Mouse (Mus musculus) liver (tissue): ENCODE measurements at regions not wholly inside any gene's neighbourhood (a gene's known extent, or its start where the extent isn't known, plus 50 kb on each side); places are given as distances from the start of the nearest gene placed in this dataset.

Experiments
- DNase-seq: peaks from one replicate; pipeline ENCODE4 v3.0.0-alpha.2; 2020; ENCODE audit warnings: mixed read lengths

DNA sequence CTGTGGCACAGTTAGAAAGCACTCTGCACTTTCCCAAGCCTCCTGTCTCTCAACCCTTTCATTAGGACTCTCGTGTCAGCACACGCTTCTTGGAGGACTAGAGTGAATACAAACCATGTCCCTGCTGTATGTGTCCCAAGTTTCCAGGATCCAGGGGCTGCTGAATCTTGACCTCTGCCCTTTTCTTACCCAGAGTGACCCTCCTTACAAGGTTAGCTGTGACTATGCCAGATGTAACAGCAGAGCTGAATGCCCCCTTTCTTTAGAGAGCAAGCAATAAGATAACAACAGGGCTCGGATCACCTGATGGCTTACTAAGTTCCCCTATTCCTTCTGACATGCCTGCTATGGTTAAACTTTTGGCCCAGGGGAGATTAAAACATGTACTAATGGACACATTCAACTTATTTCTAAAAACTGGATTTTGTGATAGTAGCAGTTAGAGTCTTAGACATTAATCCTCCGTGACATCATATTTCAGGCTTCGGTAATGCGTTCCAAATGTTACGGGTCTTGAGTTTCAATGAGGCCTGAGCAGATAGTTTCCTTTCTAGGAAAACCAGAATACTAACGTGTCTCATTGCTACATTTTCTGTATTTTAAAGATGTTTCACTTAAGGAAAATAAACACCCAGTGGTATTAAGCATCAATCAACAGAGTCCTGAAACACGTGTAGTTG is 607.0 kb downstream of the Dhx35 start:
- no peak for DNase-seq

DNA sequence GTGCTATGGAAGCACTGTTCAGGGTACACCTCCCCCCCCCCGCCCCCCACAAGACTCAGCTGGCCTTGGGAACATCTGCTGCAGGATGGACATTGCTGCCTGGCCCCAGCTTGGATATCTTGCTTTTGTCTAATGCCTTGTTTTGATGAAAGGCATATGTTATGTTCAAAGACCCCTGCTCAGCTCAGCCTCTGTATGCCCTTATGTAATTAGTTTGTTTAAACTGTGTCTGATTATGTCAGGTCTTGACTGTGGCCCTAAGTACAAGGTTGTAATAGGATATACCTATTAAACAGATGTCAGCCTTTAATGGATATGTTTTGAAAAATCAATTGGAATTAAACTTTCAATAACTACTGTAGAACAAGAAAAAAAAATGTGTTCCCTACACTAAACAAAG is 610.3 kb downstream of the Dhx35 start:
- no peak for DNase-seq

DNA sequence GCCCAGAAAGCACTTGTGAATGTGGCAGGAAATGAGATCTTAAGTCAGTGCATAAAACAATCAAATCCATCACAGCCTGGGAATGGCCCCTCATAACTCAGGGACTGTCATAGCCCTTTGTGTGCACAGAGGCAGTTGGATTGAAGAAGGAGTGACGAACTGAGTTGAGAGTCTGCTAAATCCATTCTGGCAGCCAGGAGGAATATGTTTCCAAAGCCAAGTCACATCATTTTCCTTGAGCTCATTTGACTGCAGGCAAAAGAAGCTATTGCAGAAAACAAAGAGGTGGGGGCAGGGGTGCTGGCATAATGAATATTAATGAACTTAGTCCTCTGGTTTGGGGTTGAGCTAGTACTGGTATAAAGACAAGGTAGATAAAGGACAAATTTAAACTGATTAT is 620.0 kb downstream of the Dhx35 start:
- DNase-seq = no peak

- DNase-seq = no peak
Observed at GRCm38 (mm10) chr2:159418371-159418940, 623.8 kb downstream of the Dhx35 start.

DNA sequence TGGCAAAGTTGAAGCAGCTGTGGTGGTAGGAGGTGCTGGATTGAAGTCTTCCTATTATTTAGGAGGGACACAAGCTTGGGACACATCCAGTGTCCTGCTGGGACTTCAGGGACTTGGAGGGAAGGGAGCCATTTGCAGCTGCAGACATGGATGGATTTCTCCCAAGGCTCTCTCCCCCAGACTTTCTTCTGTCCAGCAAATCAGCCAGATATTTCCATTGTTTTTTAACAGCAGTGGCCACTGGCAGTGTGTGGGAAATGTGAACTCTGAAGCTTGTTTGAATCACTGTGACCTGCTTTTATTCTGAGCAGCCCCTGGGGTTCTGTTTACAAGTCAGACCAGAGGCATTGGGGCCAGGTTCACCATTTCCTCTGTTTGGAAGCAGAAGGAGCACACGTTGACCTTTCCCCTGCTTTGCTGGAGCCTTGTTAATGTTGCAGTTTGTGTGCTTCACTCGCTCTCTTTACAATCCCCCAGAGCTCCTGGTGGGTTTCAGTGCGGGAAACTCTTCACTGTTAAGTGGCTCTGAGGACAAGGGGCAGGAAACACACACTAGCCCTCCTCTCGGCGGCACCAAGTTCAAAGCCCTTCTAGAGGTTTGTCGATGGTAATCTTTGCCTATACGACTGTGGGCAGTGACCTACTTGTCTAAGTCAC is 627.8 kb downstream of the Dhx35 start:
- no peak for DNase-seq

DNA sequence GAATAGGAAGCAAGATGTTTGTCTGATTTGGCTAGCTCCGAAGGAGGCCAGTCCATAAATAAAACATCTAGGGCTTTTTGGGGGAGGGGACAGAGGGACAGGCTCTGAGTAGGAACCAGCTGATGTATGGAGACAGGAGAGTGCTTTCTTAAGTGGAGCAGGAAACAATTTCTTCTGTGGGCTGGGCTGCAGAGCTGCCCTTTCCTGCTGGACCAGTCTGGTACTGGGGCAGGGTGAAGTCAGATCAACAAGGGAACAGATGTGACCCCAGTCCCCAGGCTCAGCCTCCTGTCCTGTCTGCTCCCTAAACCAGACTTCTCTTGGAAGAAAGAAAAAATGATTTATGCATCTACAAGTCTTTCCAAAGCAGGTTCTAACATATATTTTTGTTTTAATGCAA is 633.6 kb downstream of the Dhx35 start:
- DNase-seq = no peak

- DNase-seq = no peak
Observed at GRCm38 (mm10) chr2:159430577-159431329, 636.1 kb downstream of the Dhx35 start.

DNA sequence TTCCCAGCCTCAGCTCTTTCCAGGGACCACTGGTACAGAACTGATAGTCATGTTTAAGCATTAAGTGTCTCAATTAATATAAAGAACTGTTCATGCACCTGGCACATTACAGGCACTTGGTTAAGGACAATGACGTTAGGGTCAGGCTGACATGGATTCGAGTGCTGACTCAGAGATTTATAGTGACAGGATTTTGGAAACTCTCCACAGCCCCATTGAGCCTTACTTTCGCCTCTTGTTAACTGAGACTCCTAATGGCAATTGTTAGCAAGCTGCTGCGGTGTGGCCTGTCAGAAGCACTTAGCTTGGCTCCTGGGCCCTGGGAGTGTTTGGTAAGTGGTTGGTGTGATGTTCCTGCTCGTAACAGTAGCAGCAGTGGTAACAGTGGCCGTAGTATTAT is 644.4 kb downstream of the Dhx35 start:
- no peak for DNase-seq

- DNase-seq = no peak
Observed at GRCm38 (mm10) chr2:159443581-159443980, 649.0 kb downstream of the Dhx35 start.

DNA sequence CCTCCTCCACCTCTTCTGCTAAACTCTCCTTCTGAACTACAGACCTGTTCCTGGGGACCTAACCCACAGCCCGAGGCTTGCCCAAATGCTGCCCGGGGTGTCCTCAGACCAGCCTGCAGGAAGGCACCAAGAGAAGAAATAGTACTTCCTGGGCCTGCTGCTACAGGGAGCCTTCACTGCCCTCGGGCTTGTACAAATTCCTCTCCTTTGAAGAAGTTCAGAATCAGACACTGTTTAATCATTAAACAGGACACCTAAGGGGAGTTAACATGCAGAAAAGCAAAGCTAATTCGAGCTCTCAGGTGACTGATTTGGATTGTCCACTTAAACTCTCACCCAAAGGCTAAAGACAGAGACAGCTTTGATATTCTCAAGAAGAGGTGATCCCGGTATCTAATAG is 651.8 kb downstream of the Dhx35 start:
- DNase-seq = no peak

- DNase-seq = no peak
Observed at GRCm38 (mm10) chr2:159446886-159447285, 652.3 kb downstream of the Dhx35 start.

DNA sequence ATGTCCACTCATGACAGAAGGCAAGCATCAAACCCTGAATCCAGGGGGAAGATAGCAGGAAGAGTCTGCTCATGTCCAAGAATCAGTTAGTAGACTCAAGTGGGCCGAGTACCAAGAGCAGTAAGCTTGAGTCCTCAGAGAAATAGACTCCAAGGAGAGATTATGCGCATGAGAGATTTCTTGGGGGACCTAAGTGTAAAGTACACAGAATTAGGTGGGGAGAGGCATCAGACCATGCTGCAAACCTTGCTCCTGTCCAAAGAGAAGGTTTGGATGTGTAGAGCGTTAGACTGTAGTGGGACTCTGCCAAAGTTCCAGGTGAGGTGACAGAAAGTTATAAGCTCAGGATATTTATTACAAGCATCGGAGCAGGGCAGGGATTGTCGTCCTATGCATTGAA is 654.4 kb downstream of the Dhx35 start:
- no peak for DNase-seq

- no peak for DNase-seq
Observed at GRCm38 (mm10) chr2:159451439-159451838, 656.8 kb downstream of the Dhx35 start.

DNA sequence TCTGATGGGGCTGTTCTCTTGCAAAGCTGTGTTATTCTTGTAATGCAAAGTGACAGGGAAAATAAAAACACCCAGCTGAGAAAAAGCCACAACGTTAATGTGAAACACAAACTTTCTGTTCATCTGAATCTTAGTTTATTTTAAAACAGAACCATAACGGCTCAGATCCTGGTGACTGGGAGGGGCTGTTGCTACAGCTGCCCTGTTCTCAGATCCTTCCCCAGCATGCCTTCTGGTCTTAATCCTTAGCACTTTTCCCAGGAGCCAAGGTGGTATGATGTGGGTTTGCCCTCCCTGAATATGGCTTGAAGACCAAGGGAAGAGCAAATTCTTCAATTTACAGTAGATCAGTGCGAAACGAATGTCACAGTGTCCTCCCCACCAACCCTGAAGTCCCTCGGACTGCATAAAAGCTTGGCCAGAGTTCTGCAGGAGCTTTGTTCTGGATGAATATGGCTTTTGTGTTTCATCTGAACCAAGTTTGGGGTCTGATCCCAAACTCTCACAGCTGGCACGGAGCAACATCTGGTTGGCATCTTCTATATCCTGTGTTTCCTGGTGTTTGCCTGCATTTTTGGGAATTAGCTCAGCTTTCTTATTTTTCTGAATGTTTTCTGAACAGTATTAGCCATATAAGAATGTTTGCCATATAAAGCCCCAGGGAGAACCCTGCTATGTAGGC is 686.9 kb downstream of the Dhx35 start:
- DNase-seq = no peak

GRCm38 (mm10) chr2:159491090-159491489 is 696.5 kb downstream of the Dhx35 start:
- peak; percentile 23 for DNase-seq

DNA sequence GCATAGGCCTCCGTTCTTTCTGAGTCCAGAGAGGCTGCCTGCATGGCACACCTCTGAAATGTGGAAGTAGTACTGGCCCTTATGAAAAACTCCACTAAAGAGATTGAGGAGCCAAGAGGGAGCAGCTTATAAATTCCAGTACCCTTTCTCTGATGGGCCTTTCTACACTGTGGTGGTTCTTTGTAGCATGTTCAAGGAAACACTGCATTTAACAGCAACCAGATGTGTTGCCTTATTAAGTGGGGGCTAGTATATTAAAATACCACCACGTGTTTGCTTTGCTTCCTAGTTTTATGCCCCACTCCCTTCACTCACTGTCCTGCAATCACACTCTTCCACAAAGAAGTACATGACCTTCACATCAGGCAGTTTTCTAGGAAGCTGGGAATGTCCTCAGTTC is 704.1 kb downstream of the Dhx35 start:
- DNase-seq = no peak

GRCm38 (mm10) chr2:159501039-159501438 is 706.4 kb downstream of the Dhx35 start:
- DNase-seq = no peak

DNA sequence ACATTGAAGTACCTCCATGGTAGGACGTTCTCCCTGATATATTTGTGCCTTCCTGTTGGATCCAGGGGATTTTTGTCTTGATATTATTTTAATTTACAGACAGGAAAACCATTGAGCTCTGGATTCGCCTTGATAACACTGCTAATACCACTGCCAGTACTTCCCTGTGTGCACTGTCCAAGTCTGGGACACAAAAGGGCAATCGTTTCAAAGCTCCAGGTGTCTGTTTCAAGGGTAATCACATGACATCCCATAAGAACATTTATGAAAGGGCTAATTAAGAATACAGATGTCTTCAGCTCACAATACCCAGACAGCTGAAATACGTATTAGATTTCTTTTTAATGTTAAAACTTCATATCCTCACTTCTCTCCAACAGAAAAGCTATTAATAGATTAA is 724.5 kb downstream of the Dhx35 start:
- DNase-seq = no peak

GRCm38 (mm10) chr2:159523739-159524138 is 729.1 kb downstream of the Dhx35 start:
- DNase-seq = no peak

GRCm38 (mm10) chr2:159534951-159535350 is 740.3 kb downstream of the Dhx35 start:
- DNase-seq = no peak

DNA sequence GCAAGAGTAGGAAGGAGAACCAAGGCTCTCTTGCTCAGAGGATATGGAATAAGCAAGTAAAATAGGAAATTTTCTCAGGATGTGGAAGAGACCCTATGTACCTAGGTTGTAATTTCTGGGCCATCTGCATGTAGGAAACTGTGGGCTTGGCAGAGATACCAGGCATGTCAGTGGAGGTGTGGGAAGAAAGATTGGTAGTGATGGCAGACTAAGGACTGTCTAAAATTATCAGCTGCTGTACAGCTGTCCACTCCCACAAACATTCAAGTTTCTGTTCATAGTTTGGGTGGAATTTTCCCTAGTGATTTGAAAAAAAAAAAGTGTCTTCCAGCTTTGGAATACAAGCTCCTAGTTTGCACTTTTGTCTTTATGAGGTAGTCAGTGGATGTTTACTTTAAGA is 744.7 kb downstream of the Dhx35 start:
- no peak for DNase-seq

DNA sequence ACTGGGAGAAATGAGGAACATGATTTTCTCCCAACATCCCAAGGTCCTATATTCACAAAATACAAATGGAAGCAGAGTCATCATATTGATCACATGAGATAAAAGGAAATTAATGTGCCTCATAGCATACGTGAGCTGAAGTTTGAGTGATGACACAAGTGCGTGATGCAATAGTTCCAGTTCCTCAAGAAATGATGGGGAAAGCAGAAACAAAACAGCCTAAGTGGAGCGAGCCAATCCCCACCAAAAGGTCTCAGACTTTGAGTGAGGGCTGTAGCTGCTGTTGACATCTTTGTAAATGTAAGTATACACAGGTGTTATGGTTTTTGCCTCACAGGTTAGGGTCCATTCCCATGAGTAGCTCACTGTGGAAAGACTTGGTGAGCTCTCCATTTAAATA is 763.0 kb downstream of the Dhx35 start:
- DNase-seq = no peak

DNA sequence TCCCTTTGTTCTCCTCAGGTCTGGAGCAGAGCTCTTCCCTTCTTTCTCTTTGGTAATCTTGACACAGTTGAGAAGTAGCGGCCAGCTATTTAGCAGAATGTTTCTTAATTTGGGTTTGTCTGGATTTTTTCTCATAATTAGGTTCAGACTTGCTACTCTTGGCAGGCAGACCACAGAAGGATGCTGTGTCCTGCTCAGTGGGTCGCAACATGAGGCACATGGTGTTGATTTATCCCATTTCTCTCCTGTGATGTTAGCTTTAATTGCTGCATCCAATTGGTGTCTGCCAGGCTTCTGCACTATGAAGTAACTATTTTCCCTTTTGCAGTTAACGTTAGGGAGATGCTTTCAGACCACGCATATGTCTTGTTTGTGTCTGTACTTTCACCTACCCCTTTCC is 768.7 kb downstream of the Gm826 start:
- no peak for DNase-seq
